Mouse (Mus musculus): ENCODE data around the gene Plk1. TPM values are rescaled to one million over a fixed set of nuclear protein-coding genes. Genes with fewer than 3 reads are reported as not detected.

Gene Plk1
- polyA plus RNA-seq (2017; shearing (Covaris generic)): 10 to 100 TPM; 11.5 to 23.1 TPM

- ATAC-seq: peak; percentile 83
Observed at GRCm38 (mm10) chr7:122158915-122159902, at the start of gene Plk1. Gene Plk1 (plus strand): TSS chr7:122159439.

- ATAC-seq: no peak
Observed at GRCm38 (mm10) chr7:122123518-122123917, 35.7 kb upstream of the Plk1 start.

- ATAC-seq: no peak
Observed at GRCm38 (mm10) chr7:122125636-122126035, 33.6 kb upstream of the Plk1 start.

GRCm38 (mm10) chr7:122126946-122127345 is 32.3 kb upstream of the Plk1 start:
- ATAC-seq: no peak

GRCm38 (mm10) chr7:122131834-122132233 is 27.4 kb upstream of the Plk1 start:
- ATAC-seq: no peak

GRCm38 (mm10) chr7:122132497-122133337 is 26.5 kb upstream of the Plk1 start, which contains the start of the genes Palb2 and Dctn5:
Gene Palb2 (minus strand): TSS chr7:122132985.
Gene Dctn5 (plus strand): TSS chr7:122133041.
- peak; percentile 95 for ATAC-seq

- peak; percentile 12 for ATAC-seq
Observed at GRCm38 (mm10) chr7:122133338-122133625, 26.0 kb upstream of the Plk1 start.

GRCm38 (mm10) chr7:122135070-122135469 is 24.2 kb upstream of the Plk1 start:
- no peak for ATAC-seq

- ATAC-seq: no peak
Observed at GRCm38 (mm10) chr7:122137071-122137470, 22.2 kb upstream of the Plk1 start.

GRCm38 (mm10) chr7:122138190-122138589 is 21.0 kb upstream of the Plk1 start:
- ATAC-seq: no peak

- ATAC-seq: no peak
Observed at GRCm38 (mm10) chr7:122140991-122141390, 18.2 kb upstream of the Plk1 start.

GRCm38 (mm10) chr7:122152473-122152872 is 6.8 kb upstream of the Plk1 start:
- ATAC-seq: no peak

GRCm38 (mm10) chr7:122158488-122158887 is 751 bp upstream of the Plk1 start:
- ATAC-seq: no peak

GRCm38 (mm10) chr7:122160037-122160436 is 798 bp downstream of the Plk1 start:
- peak; percentile 26 for ATAC-seq

GRCm38 (mm10) chr7:122163766-122164165 is 4.5 kb downstream of the Plk1 start:
- no peak for ATAC-seq

GRCm38 (mm10) chr7:122167203-122167602 is 8.0 kb downstream of the Plk1 start:
- ATAC-seq: no peak

- ATAC-seq: no peak
Observed at GRCm38 (mm10) chr7:122170705-122171104, 11.5 kb downstream of the Plk1 start.

GRCm38 (mm10) chr7:122171613-122172012 is 12.4 kb downstream of the Plk1 start:
- ATAC-seq: no peak

GRCm38 (mm10) chr7:122180720-122181119 is 21.5 kb downstream of the Plk1 start:
- no peak for ATAC-seq

- no peak for ATAC-seq
Observed at GRCm38 (mm10) chr7:122184569-122184968, 25.3 kb downstream of the Plk1 start.

- ATAC-seq: no peak
Observed at GRCm38 (mm10) chr7:122186043-122186442, 26.8 kb downstream of the Plk1 start, which contains the start of gene Ern2. Gene Ern2 (minus strand): TSS chr7:122186207.

GRCm38 (mm10) chr7:122189484-122189883 is 30.2 kb downstream of the Plk1 start:
- no peak for ATAC-seq

GRCm38 (mm10) chr7:122191097-122191496 is 31.9 kb downstream of the Plk1 start:
- ATAC-seq: no peak

Measured in activated CD4-positive, CD25-positive, alpha-beta regulatory T cell, adult 4 months (primary cell).